Mouse (Mus musculus) CD4-positive, CD25-positive, alpha-beta regulatory T cell, adult 2 months (primary cell): ENCODE data around the gene Arsj.

Source experiments
- DNase-seq: peaks from one replicate; pipeline ENCODE4 v3.0.0-alpha.2; 2012; ENCODE audit warnings: low read depth, low spot score

Gene Arsj

GRCm38 (mm10) chr3:126363568-126364505 is at the start of gene Arsj:
Gene Arsj, plus strand, starts transcription at chr3:126363684.
- DNase-seq = no peak

GRCm38 (mm10) chr3:126324872-126325498 is 38.5 kb upstream of the Arsj start:
- DNase-seq = no peak

- no peak for DNase-seq
These were observed 37.4 kb upstream of the Arsj start for GRCm38 (mm10) chr3:126325891-126326627.

GRCm38 (mm10) chr3:126326628-126327325 is 36.7 kb upstream of the Arsj start:
- DNase-seq = no peak

GRCm38 (mm10) chr3:126335329-126335728 is 28.2 kb upstream of the Arsj start:
- DNase-seq = no peak

- no peak for DNase-seq
These were observed 18.7 kb upstream of the Arsj start for GRCm38 (mm10) chr3:126344745-126345144.

- DNase-seq = no peak
These were observed 3.7 kb upstream of the Arsj start for GRCm38 (mm10) chr3:126359760-126360159.

- DNase-seq = no peak
These were observed 1.1 kb upstream of the Arsj start for GRCm38 (mm10) chr3:126362392-126362791.

GRCm38 (mm10) chr3:126362931-126363525 is 456 bp upstream of the Arsj start:
- no peak for DNase-seq

GRCm38 (mm10) chr3:126364555-126364954 is 1.1 kb downstream of the Arsj start:
- DNase-seq = no peak

GRCm38 (mm10) chr3:126370571-126370970 is 7.1 kb downstream of the Arsj start:
- DNase-seq = no peak

GRCm38 (mm10) chr3:126372815-126373545 is 9.5 kb downstream of the Arsj start:
- DNase-seq = no peak

- DNase-seq = no peak
These were observed 10.2 kb downstream of the Arsj start for GRCm38 (mm10) chr3:126373721-126374120.

- DNase-seq = no peak
These were observed 15.8 kb downstream of the Arsj start for GRCm38 (mm10) chr3:126379252-126379651.

- no peak for DNase-seq
These were observed 16.2 kb downstream of the Arsj start for GRCm38 (mm10) chr3:126379702-126380101.

GRCm38 (mm10) chr3:126383276-126383675 is 19.8 kb downstream of the Arsj start:
- no peak for DNase-seq

- no peak for DNase-seq
These were observed 21.4 kb downstream of the Arsj start for GRCm38 (mm10) chr3:126384657-126385438.

GRCm38 (mm10) chr3:126397451-126397850 is 34.0 kb downstream of the Arsj start:
- DNase-seq = no peak

- no peak for DNase-seq
These were observed 34.6 kb downstream of the Arsj start for GRCm38 (mm10) chr3:126397985-126398630.
